15 mouse cellular contexts compared by ENCODE assay signal in genomic region chr17:86250406-86250905, GRCm38 (mm10).
DNase-seq lines count a peak whose midpoint lies in the region; ATAC-seq and TF ChIP-seq lines count a peak whose summit lies in the region.
"Had no signal": no experiment of that assay in that cellular context is flagged by ENCODE, and none has a peak within 500 bp of the region (broad histone marks: within the 10 kb centered on the region; RNA-seq: fewer than 3 reads in every experiment).

No protein-coding gene starts in this region.

- TF ChIP-seq CTCF in intestine, postnatal 0 days (IDR thresholded peaks at IDR 0.05; ENCODE audit: low read depth), result no peak

- no peak overlapping the region for H3K9ac ChIP-seq in forebrain, embryonic 15.5 days (replicated peaks)
- H3K9ac ChIP-seq in forebrain, embryonic 11.5 days (ENCODE audit: low read length), result no peak overlapping the region
- H3K9ac ChIP-seq in midbrain, embryonic 16.5 days (ENCODE audit: low read depth, low read length), result no peak overlapping the region
- no peak overlapping the region for H3K9ac ChIP-seq in midbrain, embryonic 14.5 days (replicated peaks; ENCODE audit: low read length)
- no peak overlapping the region for H3K9ac ChIP-seq in liver, embryonic 11.5 days (ENCODE audit: low read depth, low read length)
- H3K9ac ChIP-seq in intestine, postnatal 0 days (ENCODE audit: low read depth, low read length), result no peak overlapping the region
- H3K9ac ChIP-seq: neural tube, embryonic 12.5 days had no signal

- intact Hi-C loops in left cerebral cortex, postnatal 4 days (cut with DNase I), result no loop called here

- no peaks in the 10 kb centered on the region for H3K27me3 ChIP-seq in forebrain, embryonic 15.5 days
- H3K27me3 ChIP-seq in forebrain, embryonic 11.5 days (ENCODE audit: control insufficient read depth, insufficient read depth, low read length), result no peaks in the 10 kb centered on the region
- no peaks in the 10 kb centered on the region for H3K27me3 ChIP-seq in midbrain, embryonic 16.5 days (ENCODE audit: control insufficient read depth, insufficient read depth, low read depth, low read length)
- no peaks in the 10 kb centered on the region for H3K27me3 ChIP-seq in midbrain, embryonic 14.5 days (ENCODE audit: control insufficient read depth, insufficient read depth, low read length)
- no peaks in the 10 kb centered on the region; the same call in 1 of the 2 replicates for H3K27me3 ChIP-seq in liver, embryonic 11.5 days (replicated peaks; ENCODE audit: control insufficient read depth, insufficient read depth, low read length)
- H3K27me3 ChIP-seq in intestine, postnatal 0 days (replicated peaks; ENCODE audit: control insufficient read depth, insufficient read depth, low read length), result no peaks in the 10 kb centered on the region
- H3K27me3 ChIP-seq: neural tube, embryonic 12.5 days had no signal

- H3K36me3 ChIP-seq in forebrain, embryonic 15.5 days, result no peaks in the 10 kb centered on the region
- no peaks in the 10 kb centered on the region for H3K36me3 ChIP-seq in forebrain, embryonic 11.5 days (ENCODE audit: control insufficient read depth, insufficient read depth, low read length)
- no peaks in the 10 kb centered on the region for H3K36me3 ChIP-seq in midbrain, embryonic 16.5 days (ENCODE audit: control insufficient read depth, insufficient read depth, low read length)
- H3K36me3 ChIP-seq in midbrain, embryonic 14.5 days (ENCODE audit: control insufficient read depth, insufficient read depth, low read length), result no peaks in the 10 kb centered on the region
- no peaks in the 10 kb centered on the region for H3K36me3 ChIP-seq in liver, embryonic 11.5 days (ENCODE audit: control insufficient read depth, insufficient read depth, low read length)
- H3K36me3 ChIP-seq in intestine, postnatal 0 days (ENCODE audit: control insufficient read depth, insufficient read depth), result no peaks in the 10 kb centered on the region; the same call in 1 of the 2 replicates

- DNase-seq in forebrain, embryonic 11.5 days (ENCODE audit: low spot score), result no peak
- DNase-seq in midbrain, embryonic 14.5 days, result no peak
- peak; percentile 78 to 89 for DNase-seq in cerebellum, postnatal 14 days
- peak; percentile 38 for DNase-seq in left cerebral cortex, postnatal 4 days
- no peak for DNase-seq in liver, embryonic 11.5 days (ENCODE audit: low spot score)
- DNase-seq: heart, adult 2 months; kidney, adult 8-10 months; lung, adult 2 months; thymus, postnatal 4 days had no signal

- H3K27ac ChIP-seq in forebrain, embryonic 15.5 days (replicated peaks), result peak overlapping the region; percentile 90
- no peak overlapping the region for H3K27ac ChIP-seq in forebrain, embryonic 11.5 days (ENCODE audit: low read depth, low read length)
- peak overlapping the region; percentile 44; the same call in 1 of the 2 replicates for H3K27ac ChIP-seq in midbrain, embryonic 16.5 days (ENCODE audit: low read length)
- H3K27ac ChIP-seq in midbrain, embryonic 14.5 days (replicated peaks; ENCODE audit: low read depth, low read length), result no peak overlapping the region
- H3K27ac ChIP-seq in liver, embryonic 11.5 days (ENCODE audit: low read depth, low read length), result no peak overlapping the region
- H3K27ac ChIP-seq in intestine, postnatal 0 days (ENCODE audit: low read depth, low read length), result no peak overlapping the region
- H3K27ac ChIP-seq: heart, adult 2 months; neural tube, embryonic 12.5 days had no signal

- H3K4me3 ChIP-seq in forebrain, embryonic 15.5 days, result no peak overlapping the region
- no peak overlapping the region for H3K4me3 ChIP-seq in forebrain, embryonic 11.5 days (ENCODE audit: low read depth, low read length)
- H3K4me3 ChIP-seq in midbrain, embryonic 16.5 days (ENCODE audit: low read depth, low read length), result no peak overlapping the region
- no peak overlapping the region for H3K4me3 ChIP-seq in midbrain, embryonic 14.5 days (replicated peaks; ENCODE audit: low read depth, low read length)
- no peak overlapping the region for H3K4me3 ChIP-seq in liver, embryonic 11.5 days (ENCODE audit: low read depth, low read length)
- H3K4me3 ChIP-seq in intestine, postnatal 0 days (ENCODE audit: low read depth, low read length), result no peak overlapping the region
- H3K4me3 ChIP-seq: heart, adult 2 months; megakaryocyte, embryonic 14.5 days; neural tube, embryonic 12.5 days had no signal

- H3K4me1 ChIP-seq in forebrain, embryonic 15.5 days, result peaks cover 40% of the 10 kb centered on the region
- no peaks in the 10 kb centered on the region for H3K4me1 ChIP-seq in forebrain, embryonic 11.5 days (replicated peaks; ENCODE audit: control insufficient read depth, insufficient read depth, low read length)
- 0 out of 2 replicates have a peak, but pooled peaks cover 6% of the 10 kb centered on the region for H3K4me1 ChIP-seq in midbrain, embryonic 16.5 days (ENCODE audit: control insufficient read depth, insufficient read depth, low read length)
- H3K4me1 ChIP-seq in midbrain, embryonic 14.5 days (ENCODE audit: control insufficient read depth, insufficient read depth, low read length), result no peaks in the 10 kb centered on the region
- peaks cover 4% of the 10 kb centered on the region; the same call in 1 of the 2 replicates for H3K4me1 ChIP-seq in liver, embryonic 11.5 days (replicated peaks; ENCODE audit: control insufficient read depth, insufficient read depth, low read length)
- H3K4me1 ChIP-seq in intestine, postnatal 0 days (replicated peaks; ENCODE audit: control insufficient read depth, insufficient read depth, low read length), result no peaks in the 10 kb centered on the region
- H3K4me1 ChIP-seq: neural tube, embryonic 12.5 days had no signal

- 61% methylated on average over 7 of the region's 7 CpGs for WGBS in forebrain, embryonic 15.5 days
- 84% methylated on average over 7 of the region's 7 CpGs for WGBS in forebrain, embryonic 11.5 days
- WGBS in midbrain, embryonic 16.5 days, result 78% methylated on average over 7 of the region's 7 CpGs
- WGBS in midbrain, embryonic 14.5 days, result 82% methylated on average over 7 of the region's 7 CpGs
- WGBS in liver, embryonic 11.5 days, result 82% methylated on average over 7 of the region's 7 CpGs
- 77% methylated on average over 7 of the region's 7 CpGs for WGBS in intestine, postnatal 0 days

- H3K9me3 ChIP-seq in forebrain, embryonic 15.5 days, result no peaks in the 10 kb centered on the region
- peaks cover 6% of the 10 kb centered on the region; the same call in 1 of the 2 replicates for H3K9me3 ChIP-seq in forebrain, embryonic 11.5 days (ENCODE audit: control insufficient read depth, low read length)
- H3K9me3 ChIP-seq in midbrain, embryonic 16.5 days (replicated peaks; ENCODE audit: control insufficient read depth, low read length, poor library complexity, severe bottlenecking), result no peaks in the 10 kb centered on the region
- H3K9me3 ChIP-seq in midbrain, embryonic 14.5 days (ENCODE audit: control insufficient read depth, low read length), result 0 out of 2 replicates have a peak, but pooled peaks cover 3% of the 10 kb centered on the region
- 0 out of 2 replicates have a peak, but pooled peaks cover 5% of the 10 kb centered on the region for H3K9me3 ChIP-seq in liver, embryonic 11.5 days (ENCODE audit: control insufficient read depth, low read length)
- H3K9me3 ChIP-seq in intestine, postnatal 0 days (ENCODE audit: control insufficient read depth), result no peaks in the 10 kb centered on the region

- H3K4me2 ChIP-seq in forebrain, embryonic 15.5 days (replicated peaks), result no peak overlapping the region
- no peak overlapping the region for H3K4me2 ChIP-seq in forebrain, embryonic 11.5 days (ENCODE audit: low read depth, low read length, severe bottlenecking)
- no peak overlapping the region for H3K4me2 ChIP-seq in midbrain, embryonic 16.5 days (ENCODE audit: low read length)
- no peak overlapping the region for H3K4me2 ChIP-seq in midbrain, embryonic 14.5 days (ENCODE audit: low read length)
- no peak overlapping the region for H3K4me2 ChIP-seq in liver, embryonic 11.5 days
- H3K4me2 ChIP-seq in intestine, postnatal 0 days (replicated peaks; ENCODE audit: low read depth), result no peak overlapping the region
- H3K4me2 ChIP-seq: neural tube, embryonic 12.5 days had no signal

- ATAC-seq in forebrain, embryonic 15.5 days (replicated peaks), result 0 out of 2 replicates have a peak, but pooled peaks have one; percentile 16
- ATAC-seq in forebrain, embryonic 11.5 days (replicated peaks; ENCODE audit: low FRiP score), result no peak
- no peak for ATAC-seq in midbrain, embryonic 16.5 days
- ATAC-seq in midbrain, embryonic 14.5 days (ENCODE audit: low FRiP score, low TSS enrichment), result no peak
- ATAC-seq in liver, embryonic 11.5 days (replicated peaks; ENCODE audit: low FRiP score), result no peak
- ATAC-seq in intestine, postnatal 0 days, result no peak
- ATAC-seq: activated CD4-positive, CD25-positive, alpha-beta regulatory T cell, adult 4 months had no signal

Comparison
In these comparisons a context has a peak if more than half of its experiments do, and no peak if none do; other contexts are left out.
1. H3K27ac ChIP-seq: peak in forebrain, embryonic 15.5 days (single experiment) and midbrain, embryonic 16.5 days (single experiment); none in forebrain, embryonic 11.5 days (single experiment), midbrain, embryonic 14.5 days (single experiment), liver, embryonic 11.5 days (single experiment) and intestine, postnatal 0 days (single experiment).
2. DNase-seq: peak in cerebellum, postnatal 14 days (2 of 2) and left cerebral cortex, postnatal 4 days (single experiment); none in forebrain, embryonic 11.5 days (single experiment), midbrain, embryonic 14.5 days (single experiment) and liver, embryonic 11.5 days (single experiment).